Mouse (Mus musculus) midbrain, embryonic 14.5 days (tissue): ENCODE results near the gene Pheta2. TPM values are rescaled to one million over a fixed set of nuclear protein-coding genes. Genes with fewer than 3 reads are reported as not detected.
"Not testable (repeated sequence)": the region's sequence is repeated elsewhere in the genome, so short reads cannot be mapped to it uniquely, and the experiment has no call there.

ENCODE experiments used
- ATAC-seq: fragments of 200-750 bp; cut with Nextera tagmentation; 2 replicates; pipeline ENCODE4 v1.8.0; 2017; ENCODE audit warnings: moderate number of reproducible peaks, moderate library complexity; ENCODE audit not compliant: low FRiP score, low TSS enrichment
- DNase-seq: peaks from one replicate; pipeline ENCODE4 v3.0.0-alpha.2; 2015
- H3K27ac ChIP-seq: fragments of 300-500 bp; sonication (generic); replicated peaks from 2 replicates; pipeline ENCODE4 v1.5.1; 2014; ENCODE audit warnings: mild to moderate bottlenecking, low read depth, low read length, moderate library complexity
- H3K27me3 ChIP-seq: fragments of 300-500 bp; sonication (generic); 2 replicates; pipeline ENCODE4 v1.6.1; 2014; ENCODE audit warnings: low read length, control low read depth, mixed read lengths; ENCODE audit not compliant: control insufficient read depth, insufficient read depth
- H3K36me3 ChIP-seq: fragments of 300-500 bp; sonication (generic); 2 replicates; pipeline ENCODE4 v1.6.1; 2014; ENCODE audit warnings: low read length, control low read depth; ENCODE audit not compliant: control insufficient read depth, insufficient read depth
- H3K4me1 ChIP-seq: fragments of 300-500 bp; sonication (generic); 2 replicates; pipeline ENCODE4 v1.6.1; 2014; ENCODE audit warnings: mild to moderate bottlenecking, antibody characterized with exemption, low read length, control low read depth; ENCODE audit not compliant: control insufficient read depth, insufficient read depth
- H3K4me2 ChIP-seq: fragments of 300-500 bp; sonication (generic); 2 replicates; pipeline ENCODE4 v1.6.1; 2014; ENCODE audit warnings: mild to moderate bottlenecking, low read length, moderate library complexity
- H3K4me3 ChIP-seq: fragments of 300-500 bp; sonication (generic); replicated peaks from 2 replicates; pipeline ENCODE4 v1.5.1; 2014; ENCODE audit warnings: low read depth, low read length
- H3K9ac ChIP-seq: fragments of 300-500 bp; sonication (generic); replicated peaks from 2 replicates; pipeline ENCODE4 v1.6.1; 2014; ENCODE audit warnings: mild to moderate bottlenecking, low read length, moderate library complexity
- H3K9me3 ChIP-seq: fragments of 300-500 bp; sonication (generic); 2 replicates; pipeline ENCODE4 v1.6.1; 2016; ENCODE audit warnings: low read length, control low read depth, mixed read lengths; ENCODE audit not compliant: control insufficient read depth
- WGBS: fragments of 180-500 bp; shearing (Covaris S2); extraction: QIAGEN DNeasy Blood & Tissue Kit; methylation state at CpG from one replicate; pipeline ENCODE4 v1.1.7; 2014; 5-methylcytosine and 5-hydroxymethylcytosine counted together
- polyA plus RNA-seq: library from polyadenylated mRNA; unstranded; fragments of >200 nt; fragmentation: Nextera tagmentation; extraction: Ambion mirVana; gene quantifications from 2 replicates; pipeline ENCODE4 v1.2.1, GENCODE M21; 2014

Pheta2 gene
- polyA plus RNA-seq, 1 experiment from 2014 or later = 1.3 TPM

DNA sequence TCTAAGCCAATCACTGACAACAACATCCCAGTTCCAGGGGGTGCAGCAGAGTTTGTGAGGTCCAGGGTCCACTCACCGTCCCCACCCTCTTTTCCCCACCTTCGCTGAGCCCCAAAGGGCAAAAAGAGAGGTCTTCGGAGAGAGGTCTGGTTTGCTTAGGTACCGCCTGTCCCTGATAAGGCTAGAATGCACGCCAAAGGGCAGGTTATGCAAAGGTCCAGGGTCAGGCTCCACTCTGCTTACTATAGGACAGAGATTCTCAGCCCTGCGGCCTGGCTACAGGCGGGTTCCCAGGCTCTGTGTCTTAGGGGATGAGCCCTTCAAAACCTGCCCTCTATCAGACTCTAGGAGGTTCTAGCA, 40.7 kb downstream of the Pheta2 start:
- no peaks in the 10 kb centered on the region for H3K27me3 ChIP-seq
- no peak overlapping the region for H3K27ac ChIP-seq

DNA sequence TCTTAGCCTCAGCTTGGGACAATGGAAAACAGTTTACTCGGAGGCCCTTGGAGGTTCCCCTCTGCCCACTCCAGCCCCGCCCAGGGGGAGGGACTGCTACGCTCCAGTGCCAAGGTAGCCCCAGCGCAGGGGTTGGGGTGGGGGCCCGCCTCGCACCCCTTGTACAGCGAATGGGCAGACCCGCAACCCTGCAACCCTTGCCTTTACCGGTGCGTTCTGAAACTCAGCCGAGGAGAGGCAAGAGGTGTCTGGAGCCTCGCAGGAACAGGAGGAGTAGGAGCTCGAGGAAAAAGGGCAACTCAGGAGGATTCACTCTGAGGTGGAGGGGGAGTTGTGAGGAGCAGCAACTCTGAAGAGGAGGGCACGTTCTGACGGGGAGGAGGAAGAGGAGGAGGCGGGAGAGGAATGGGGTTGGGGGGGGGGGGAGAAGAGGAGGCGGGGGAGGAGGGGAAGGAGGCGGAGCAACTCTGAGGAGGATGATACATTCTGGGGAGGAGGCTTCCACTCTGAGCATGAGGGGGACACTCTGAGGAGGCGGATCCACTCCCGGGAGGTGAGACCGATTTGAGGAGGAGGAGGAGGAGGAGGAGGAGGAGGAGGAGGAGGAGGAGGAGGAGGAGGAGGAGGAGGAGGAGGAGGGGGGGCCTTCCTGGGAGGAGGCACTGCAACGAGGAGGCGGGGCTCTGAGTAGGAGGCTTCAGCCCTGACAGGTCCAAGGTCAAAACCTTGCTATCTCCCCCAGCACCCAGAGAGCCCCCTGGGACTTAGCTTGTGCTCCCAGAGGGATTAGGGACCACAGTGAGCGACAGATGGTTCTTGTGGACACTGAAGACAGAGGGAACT, 41.4 kb downstream of the Pheta2 start, which contains the start of gene Cyp2d22:
Gene Cyp2d22, minus strand, starts transcription at position 390 of the 843 bp plus-strand sequence.
- Histone ChIP-seq H3K4me1 (peaks cover 8% of the 10 kb centered on the region), H3K9me3 (no peaks in the 10 kb centered on the region), H3K4me2 (peak within 1 kb of the TSS; percentile 54), H3K4me3 (peak within 1 kb of the TSS; percentile 29), H3K9ac (peak within 1 kb of the TSS; percentile 40; the same call in 1 of the 2 replicates), H3K27me3 (no peaks in the 10 kb centered on the region), H3K36me3 (no peaks in the 10 kb centered on the region), H3K27ac (no peak within 1 kb of the TSS)
- peak; percentile 49 for DNase-seq
- peak; percentile 55 for ATAC-seq
- under 1% methylated on average over 19 of the region's 24 CpGs for WGBS

More for the DNA sequence above, 40.7 kb downstream of the Pheta2 start:
- peak overlapping the region; percentile 21 for H3K4me3 ChIP-seq
- no peaks in the 10 kb centered on the region for H3K9me3 ChIP-seq
- H3K4me1 ChIP-seq = peaks cover 8% of the 10 kb centered on the region
- DNase-seq (no peak), ATAC-seq (peak; percentile 40; the same call in 1 of the 2 replicates)
- no peak overlapping the region for H3K9ac ChIP-seq
- H3K4me2 ChIP-seq = peak overlapping the region; percentile 54
- H3K36me3 ChIP-seq = no peaks in the 10 kb centered on the region
- WGBS = 22% methylated on average over 7 of the region's 7 CpGs

DNA sequence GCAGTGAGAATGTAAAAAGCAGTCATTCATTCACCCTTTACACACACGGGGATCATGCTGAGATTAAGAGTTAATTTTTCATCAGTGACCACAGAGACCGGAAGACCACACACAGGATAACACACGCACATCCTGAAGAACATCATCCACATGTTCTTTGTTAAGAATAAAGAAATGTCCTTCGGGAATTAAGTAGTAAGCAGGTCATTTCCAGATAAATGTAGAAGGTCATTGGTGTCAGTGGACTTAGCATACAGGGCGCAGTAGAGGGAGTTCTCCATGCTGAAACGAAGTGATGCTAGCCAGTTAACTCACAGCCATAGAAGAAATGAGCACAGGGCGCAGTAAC, 41.9 kb downstream of the Pheta2 start:
- no peak for ATAC-seq
- H3K9me3 ChIP-seq = no peaks in the 10 kb centered on the region
- no peak overlapping the region for H3K27ac ChIP-seq
- peaks cover 8% of the 10 kb centered on the region for H3K4me1 ChIP-seq
- H3K4me2 ChIP-seq = peak overlapping the region; percentile 54
- no peaks in the 10 kb centered on the region for H3K36me3 ChIP-seq
- WGBS = 33% methylated on average over 7 of the region's 7 CpGs
- H3K9ac ChIP-seq = peak overlapping the region; percentile 40; the same call in 1 of the 2 replicates
- H3K4me3 ChIP-seq = peak overlapping the region; percentile 29
- no peaks in the 10 kb centered on the region for H3K27me3 ChIP-seq
- peak; percentile 11 for DNase-seq

GRCm38 (mm10) chr15:82382441-82382840, 43.7 kb downstream of the Pheta2 start:
- Histone ChIP-seq H3K9ac (no peak overlapping the region), H3K27ac (no peak overlapping the region), H3K36me3 (no peaks in the 10 kb centered on the region), H3K4me1 (peaks cover 8% of the 10 kb centered on the region), H3K4me3 (no peak overlapping the region), H3K4me2 (no peak overlapping the region), H3K9me3 (no peaks in the 10 kb centered on the region), H3K27me3 (no peaks in the 10 kb centered on the region)
- 90% methylated on average over 2 of the region's 2 CpGs for WGBS
- ATAC-seq = no peak
- no peak for DNase-seq

- H3K4me3 ChIP-seq = no peak overlapping the region
- H3K27me3 ChIP-seq = no peaks in the 10 kb centered on the region
- ATAC-seq (no peak), DNase-seq (no peak)
- no peak overlapping the region for H3K27ac ChIP-seq
- H3K36me3 ChIP-seq = no peaks in the 10 kb centered on the region
- H3K9ac ChIP-seq = no peak overlapping the region
- peaks cover 4% of the 10 kb centered on the region for H3K4me1 ChIP-seq
- no peak overlapping the region for H3K4me2 ChIP-seq
- WGBS = 95% methylated on average over 2 of the region's 2 CpGs
- no peaks in the 10 kb centered on the region for H3K9me3 ChIP-seq
Observed at GRCm38 (mm10) chr15:82385729-82386128, 47.0 kb downstream of the Pheta2 start.

DNA sequence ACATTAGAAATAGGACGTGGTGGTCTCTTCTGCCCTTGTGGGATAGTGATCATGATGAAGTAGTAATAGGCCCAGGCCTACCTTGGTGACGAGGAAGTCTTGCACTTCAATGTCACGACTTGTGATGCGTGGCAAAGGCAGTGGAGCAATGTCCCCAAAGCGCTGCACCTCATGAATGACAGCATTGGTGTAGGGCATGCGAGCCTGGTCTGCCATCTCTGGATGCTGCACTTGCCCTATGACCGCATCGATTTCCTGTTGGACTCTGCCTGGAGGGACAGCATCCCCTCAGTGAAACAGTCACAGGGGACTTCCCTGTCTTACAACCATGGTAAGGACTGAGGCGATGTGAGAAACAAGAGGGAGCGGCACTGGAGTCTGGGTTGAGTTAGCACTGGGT, 51.2 kb downstream of the Pheta2 start:
- not testable (repeated sequence) for H3K4me2 ChIP-seq, ATAC-seq, H3K9ac ChIP-seq, H3K4me3 ChIP-seq, DNase-seq, H3K4me1 ChIP-seq, H3K36me3 ChIP-seq, H3K9me3 ChIP-seq, H3K27me3 ChIP-seq, H3K27ac ChIP-seq
- WGBS = 94% methylated on average over 10 of the region's 10 CpGs

GRCm38 (mm10) chr15:82393922-82394321, 55.2 kb downstream of the Pheta2 start, which contains the start of gene Cyp2d11:
TSS of gene Cyp2d11 (minus strand) at chr15:82394022.
- not testable (repeated sequence) for DNase-seq, H3K36me3 ChIP-seq, H3K4me3 ChIP-seq, ATAC-seq, H3K4me2 ChIP-seq, H3K9ac ChIP-seq, H3K4me1 ChIP-seq, H3K27ac ChIP-seq, H3K9me3 ChIP-seq, H3K27me3 ChIP-seq
- WGBS = 91% methylated on average over 2 of the region's 2 CpGs
